Mouse (Mus musculus) forebrain, embryonic 13.5 days (tissue): ENCODE results near the gene Aktip. TPM values are rescaled to one million over a fixed set of nuclear protein-coding genes. Genes with fewer than 3 reads are reported as not detected.
A peak's percentile ranks its signal among the peaks of the same experiment; 100 is the strongest.

Source experiments
- ATAC-seq: fragments of 200-750 bp; cut with Nextera tagmentation; 2 replicates; pipeline ENCODE4 v1.8.0; 2017
- H3K27ac ChIP-seq: fragments of 300-500 bp; sonication (generic); 2 replicates; pipeline ENCODE4 v1.5.1; 2015; ENCODE audit warnings: inconsistent platforms, mild to moderate bottlenecking, moderate library complexity
- H3K27me3 ChIP-seq: fragments of 300-500 bp; sonication (generic); 2 replicates; pipeline ENCODE4 v1.6.1; 2015; ENCODE audit warnings: mild to moderate bottlenecking, inconsistent platforms
- H3K36me3 ChIP-seq: fragments of 300-500 bp; sonication (generic); 2 replicates; pipeline ENCODE4 v1.6.1; 2015; ENCODE audit warnings: mild to moderate bottlenecking, inconsistent platforms; ENCODE audit not compliant: poor library complexity, severe bottlenecking
- H3K4me1 ChIP-seq: fragments of 300-500 bp; sonication (generic); 2 replicates; pipeline ENCODE4 v1.6.1; 2015; ENCODE audit warnings: inconsistent platforms
- H3K4me2 ChIP-seq: fragments of 300-500 bp; sonication (generic); 2 replicates; pipeline ENCODE4 v1.6.1; 2015; ENCODE audit warnings: inconsistent platforms, mild to moderate bottlenecking, moderate library complexity
- H3K4me3 ChIP-seq: fragments of 300-500 bp; sonication (generic); 2 replicates; pipeline ENCODE4 v1.5.1; 2015; ENCODE audit warnings: mild to moderate bottlenecking, inconsistent platforms
- H3K9ac ChIP-seq: fragments of 300-500 bp; sonication (generic); 2 replicates; pipeline ENCODE4 v1.6.1; 2015; ENCODE audit warnings: mild to moderate bottlenecking, inconsistent platforms
- H3K9me3 ChIP-seq: fragments of 300-500 bp; sonication (generic); replicated peaks from 2 replicates; pipeline ENCODE4 v1.6.1; 2016; ENCODE audit warnings: inconsistent platforms
- WGBS: fragments of 180-500 bp; shearing (Covaris S2); methylation state at CpG from one replicate; pipeline ENCODE4 v1.1.7; 2015; 5-methylcytosine and 5-hydroxymethylcytosine counted together
- polyA plus RNA-seq: library from polyadenylated mRNA; unstranded; fragments of >200 nt; fragmentation: Nextera tagmentation; extraction: Ambion mirVana; gene quantifications from 2 replicates; pipeline ENCODE4 v1.2.1, GENCODE M21; 2015

The Aktip gene
- polyA plus RNA-seq, 1 experiment from 2014 or later: 119 TPM

DNA sequence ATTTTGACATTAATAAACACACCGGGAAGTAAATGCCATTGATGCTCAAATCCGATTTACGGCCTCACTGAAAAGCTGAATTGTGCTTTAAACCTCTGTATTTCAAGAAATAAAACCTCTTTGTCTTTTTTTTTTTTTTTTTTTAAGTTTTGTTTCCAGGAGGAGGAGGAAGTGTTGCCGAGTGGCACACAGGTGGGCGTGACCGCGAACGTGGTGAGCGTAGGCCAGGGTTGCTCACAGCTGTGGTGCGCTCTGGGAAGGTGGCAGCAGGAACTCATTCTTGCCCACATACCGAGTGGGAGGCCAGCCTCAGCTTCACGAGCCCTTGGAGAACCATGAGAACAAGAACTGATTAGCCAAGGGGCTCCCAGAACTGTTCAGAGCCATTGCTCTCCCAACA, 13.4 kb downstream of the Aktip start:
- ATAC-seq: no peak
- peaks cover 26% of the 10 kb centered on the region for H3K27me3 ChIP-seq
- peaks cover 5% of the 10 kb centered on the region for H3K4me1 ChIP-seq
- no peak overlapping the region for H3K4me3 ChIP-seq
- H3K4me2 ChIP-seq: no peak overlapping the region
- 85% methylated on average over 12 of the region's 12 CpGs for WGBS
- H3K9ac ChIP-seq: no peak overlapping the region
- no peaks in the 10 kb centered on the region; the same call in none of the 2 replicates for H3K9me3 ChIP-seq
- no peaks in the 10 kb centered on the region for H3K36me3 ChIP-seq
- H3K27ac ChIP-seq: no peak overlapping the region

GRCm38 (mm10) chr8:91177708-91178107, 22.1 kb downstream of the Aktip start:
- H3K4me3 ChIP-seq: no peak overlapping the region
- H3K27me3 ChIP-seq: no peaks in the 10 kb centered on the region
- H3K4me2 ChIP-seq: no peak overlapping the region
- H3K9ac ChIP-seq: no peak overlapping the region
- H3K4me1 ChIP-seq: no peaks in the 10 kb centered on the region
- 40% methylated on average over 1 of the region's 1 CpGs for WGBS
- H3K36me3 ChIP-seq: no peaks in the 10 kb centered on the region
- no peak for ATAC-seq
- H3K27ac ChIP-seq: no peak overlapping the region
- H3K9me3 ChIP-seq: no peaks in the 10 kb centered on the region

- WGBS: 59% methylated on average over 14 of the region's 14 CpGs
- H3K9ac ChIP-seq: no peak overlapping the region
- no peaks in the 10 kb centered on the region for H3K36me3 ChIP-seq
- no peaks in the 10 kb centered on the region for H3K9me3 ChIP-seq
- H3K27me3 ChIP-seq: no peaks in the 10 kb centered on the region
- H3K4me3 ChIP-seq: no peak overlapping the region
- H3K4me2 ChIP-seq: no peak overlapping the region
- no peak for ATAC-seq
- H3K27ac ChIP-seq: no peak overlapping the region
- H3K4me1 ChIP-seq: peaks cover 7% of the 10 kb centered on the region
Observed at GRCm38 (mm10) chr8:91176176-91176575, 23.6 kb downstream of the Aktip start.

DNA sequence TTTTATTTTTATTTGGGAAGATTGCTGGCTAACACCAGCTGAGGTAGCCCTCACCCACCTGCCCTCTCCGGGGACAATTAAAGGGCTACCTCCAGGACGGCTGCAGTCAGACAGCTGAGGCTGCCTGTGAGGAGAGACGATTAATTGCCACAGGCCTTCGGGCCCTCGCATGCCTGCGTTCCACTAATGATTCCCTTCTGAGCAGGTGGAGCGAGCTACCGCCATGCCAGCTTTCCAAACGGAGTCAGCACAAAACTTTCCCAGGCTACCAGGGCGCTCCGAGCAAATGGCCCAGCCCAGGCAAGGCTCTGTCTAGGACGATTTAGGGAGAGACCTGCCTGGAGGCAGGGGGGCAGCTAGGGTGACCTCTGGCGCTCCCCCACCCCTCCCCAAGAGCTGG, 28.2 kb downstream of the Aktip start:
- H3K9ac ChIP-seq: no peak overlapping the region
- WGBS: 34% methylated on average over 13 of the region's 13 CpGs
- no peak overlapping the region for H3K4me2 ChIP-seq
- no peaks in the 10 kb centered on the region for H3K36me3 ChIP-seq
- no peak overlapping the region for H3K4me3 ChIP-seq
- H3K4me1 ChIP-seq: peaks cover 21% of the 10 kb centered on the region
- no peaks in the 10 kb centered on the region for H3K9me3 ChIP-seq
- no peaks in the 10 kb centered on the region for H3K27me3 ChIP-seq
- ATAC-seq: peak; percentile 43; the same call in 1 of the 2 replicates
- 0 out of 2 replicates have a peak overlapping the region, but pooled peaks have one; percentile 1 for H3K27ac ChIP-seq

- peak; percentile 51; the same call in 1 of the 2 replicates for ATAC-seq
- Histone ChIP-seq H3K9ac (no peak overlapping the region), H3K4me2 (peak overlapping the region; percentile 39), H3K27ac (no peak overlapping the region), H3K27me3 (no peaks in the 10 kb centered on the region), H3K9me3 (no peaks in the 10 kb centered on the region), H3K4me1 (peaks cover 21% of the 10 kb centered on the region), H3K36me3 (no peaks in the 10 kb centered on the region), H3K4me3 (no peak overlapping the region)
- 27% methylated on average over 14 of the region's 14 CpGs for WGBS
Observed at GRCm38 (mm10) chr8:91170914-91171313, 28.9 kb downstream of the Aktip start.

DNA sequence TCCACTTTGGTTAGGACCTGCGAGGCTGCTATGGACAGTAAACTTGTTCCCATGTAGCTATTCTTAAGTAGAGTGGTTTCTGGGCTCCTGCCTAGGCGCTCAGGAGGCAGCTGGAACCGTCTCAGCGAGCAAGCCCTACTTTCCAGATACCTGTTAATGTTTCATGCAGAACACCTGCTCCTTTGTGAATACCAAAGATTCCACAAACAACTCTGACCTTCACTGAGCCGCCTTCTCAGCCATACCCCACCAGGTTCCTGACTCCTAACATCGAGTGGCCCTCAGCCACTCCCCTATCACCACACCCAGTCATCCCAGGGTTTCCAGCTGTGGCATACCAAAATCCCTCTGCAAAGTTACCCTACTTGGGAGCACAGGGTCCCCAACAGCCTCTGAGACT, 29.6 kb downstream of the Aktip start:
- Histone ChIP-seq H3K27me3 (no peaks in the 10 kb centered on the region), H3K4me1 (peaks cover 21% of the 10 kb centered on the region), H3K9me3 (no peaks in the 10 kb centered on the region), H3K4me2 (no peak overlapping the region), H3K4me3 (no peak overlapping the region), H3K9ac (no peak overlapping the region), H3K27ac (peak overlapping the region; percentile 58), H3K36me3 (no peaks in the 10 kb centered on the region)
- 88% methylated on average over 6 of the region's 6 CpGs for WGBS
- ATAC-seq: no peak

GRCm38 (mm10) chr8:91159959-91160800, 39.6 kb downstream of the Aktip start:
- peak overlapping the region; percentile 29 for H3K4me2 ChIP-seq
- no peaks in the 10 kb centered on the region for H3K9me3 ChIP-seq
- no peak overlapping the region for H3K4me3 ChIP-seq
- no peak overlapping the region for H3K27ac ChIP-seq
- H3K36me3 ChIP-seq: no peaks in the 10 kb centered on the region
- WGBS: 20% methylated on average over 15 of the region's 15 CpGs
- H3K4me1 ChIP-seq: peaks cover 15% of the 10 kb centered on the region
- H3K27me3 ChIP-seq: no peaks in the 10 kb centered on the region
- no peak overlapping the region for H3K9ac ChIP-seq
- ATAC-seq: 0 out of 2 replicates have a peak, but pooled peaks have one; percentile 21

GRCm38 (mm10) chr8:91158617-91159016, 41.2 kb downstream of the Aktip start:
- Histone ChIP-seq H3K27me3 (no peaks in the 10 kb centered on the region), H3K27ac (no peak overlapping the region), H3K36me3 (no peaks in the 10 kb centered on the region), H3K4me2 (no peak overlapping the region), H3K9me3 (0 out of 2 replicates have a peak, but pooled peaks cover 6% of the 10 kb centered on the region), H3K4me1 (peaks cover 15% of the 10 kb centered on the region), H3K4me3 (no peak overlapping the region), H3K9ac (no peak overlapping the region)
- no peak for ATAC-seq
- WGBS: 95% methylated on average over 10 of the region's 10 CpGs

DNA sequence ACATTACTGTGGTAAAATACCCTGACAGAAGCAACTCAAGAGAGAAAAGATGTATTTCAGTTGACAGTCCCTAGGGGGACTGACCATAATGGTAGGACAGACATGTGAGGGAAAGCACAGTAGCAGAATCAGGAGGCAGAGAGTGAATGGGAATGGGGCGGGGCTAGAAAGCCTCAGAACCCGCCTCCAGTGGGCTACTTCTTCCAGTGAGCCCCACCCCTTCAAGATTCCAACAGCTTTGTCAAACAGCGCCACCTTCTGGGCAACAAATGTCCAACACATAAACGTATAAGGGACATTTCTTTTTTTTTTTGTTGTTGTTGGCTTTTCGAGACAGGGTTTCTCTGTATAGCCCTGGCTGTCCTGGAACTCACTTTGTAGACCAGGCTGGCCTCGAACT, 45.2 kb downstream of the Aktip start:
- Histone ChIP-seq H3K4me1 (peaks cover 1% of the 10 kb centered on the region), H3K4me3 (no peak overlapping the region), H3K27me3 (no peaks in the 10 kb centered on the region), H3K36me3 (no peaks in the 10 kb centered on the region), H3K4me2 (no peak overlapping the region), H3K27ac (no peak overlapping the region), H3K9me3 (peaks cover 6% of the 10 kb centered on the region; the same call in 1 of the 2 replicates), H3K9ac (no peak overlapping the region)
- 49% methylated on average over 6 of the region's 6 CpGs for WGBS
- no peak for ATAC-seq

GRCm38 (mm10) chr8:91153831-91154230, 45.9 kb downstream of the Aktip start:
- no peaks in the 10 kb centered on the region for H3K36me3 ChIP-seq
- no peak overlapping the region for H3K9ac ChIP-seq
- no peak overlapping the region for H3K4me2 ChIP-seq
- H3K9me3 ChIP-seq: peaks cover 6% of the 10 kb centered on the region; the same call in 1 of the 2 replicates
- H3K4me1 ChIP-seq: no peaks in the 10 kb centered on the region
- H3K27me3 ChIP-seq: no peaks in the 10 kb centered on the region
- 83% methylated on average over 3 of the region's 3 CpGs for WGBS
- no peak overlapping the region for H3K27ac ChIP-seq
- no peak overlapping the region for H3K4me3 ChIP-seq
- ATAC-seq: no peak

- no peaks in the 10 kb centered on the region for H3K4me1 ChIP-seq
- peaks cover 6% of the 10 kb centered on the region; the same call in 1 of the 2 replicates for H3K9me3 ChIP-seq
- H3K9ac ChIP-seq: no peak overlapping the region
- no peaks in the 10 kb centered on the region for H3K27me3 ChIP-seq
- H3K4me3 ChIP-seq: no peak overlapping the region
- no peak overlapping the region for H3K4me2 ChIP-seq
- H3K36me3 ChIP-seq: no peaks in the 10 kb centered on the region
- H3K27ac ChIP-seq: no peak overlapping the region
- ATAC-seq: no peak
- WGBS: 91% methylated on average over 7 of the region's 7 CpGs
Observed at GRCm38 (mm10) chr8:91151531-91151930, 48.2 kb downstream of the Aktip start.

GRCm38 (mm10) chr8:91149298-91149697, 50.5 kb downstream of the Aktip start:
- no peaks in the 10 kb centered on the region for H3K36me3 ChIP-seq
- H3K27ac ChIP-seq: no peak overlapping the region
- H3K9me3 ChIP-seq: peaks cover 5% of the 10 kb centered on the region; the same call in 1 of the 2 replicates
- H3K27me3 ChIP-seq: no peaks in the 10 kb centered on the region
- no peak overlapping the region for H3K9ac ChIP-seq
- 68% methylated on average over 3 of the region's 3 CpGs for WGBS
- no peak overlapping the region for H3K4me3 ChIP-seq
- no peak overlapping the region for H3K4me2 ChIP-seq
- ATAC-seq: no peak
- no peaks in the 10 kb centered on the region for H3K4me1 ChIP-seq
